Mouse (Mus musculus): ENCODE measurements around the gene Iqck.

DNA sequence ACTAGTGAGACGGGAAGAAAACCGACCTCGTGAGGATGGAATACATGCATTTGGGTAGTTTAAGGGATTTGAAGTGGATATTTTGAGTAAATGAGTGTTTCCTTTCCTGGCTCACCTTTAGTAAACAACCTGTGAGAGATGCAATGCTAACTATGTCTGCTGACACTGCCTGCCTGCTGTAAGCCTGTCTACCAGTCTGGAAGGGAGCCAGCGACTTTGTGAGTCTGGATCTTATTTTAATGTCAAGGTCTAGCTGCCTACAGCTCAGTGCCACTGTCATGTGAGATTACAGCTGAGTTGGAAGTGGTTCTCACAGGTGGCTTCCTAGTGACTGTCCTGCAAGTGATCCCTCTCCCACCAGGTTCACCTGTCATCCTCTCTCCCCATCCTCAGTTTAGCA, 49.0 kb downstream of the Iqck start:
- no peak for TF ChIP-seq ZNF384 (IDR thresholded peaks at IDR 0.05; ENCODE audit: low read depth, low read length)
- no peak for TF ChIP-seq CHD2 (IDR thresholded peaks at IDR 0.05; ENCODE audit: low read depth, low read length)
- no peak for TF ChIP-seq HCFC1 (IDR thresholded peaks at IDR 0.05; ENCODE audit: borderline replicate concordance, insufficient read depth, low read length)
- TF ChIP-seq ZC3H11A (IDR thresholded peaks at IDR 0.05; ENCODE audit: borderline replicate concordance, low read depth, low read length): no peak
- TF ChIP-seq MAFK (IDR thresholded peaks at IDR 0.05; ENCODE audit: insufficient read depth, low read depth, low read length): no peak

All from ES-E14 (cell line).